Mouse (Mus musculus): ENCODE results near the gene Brf1.

DNA sequence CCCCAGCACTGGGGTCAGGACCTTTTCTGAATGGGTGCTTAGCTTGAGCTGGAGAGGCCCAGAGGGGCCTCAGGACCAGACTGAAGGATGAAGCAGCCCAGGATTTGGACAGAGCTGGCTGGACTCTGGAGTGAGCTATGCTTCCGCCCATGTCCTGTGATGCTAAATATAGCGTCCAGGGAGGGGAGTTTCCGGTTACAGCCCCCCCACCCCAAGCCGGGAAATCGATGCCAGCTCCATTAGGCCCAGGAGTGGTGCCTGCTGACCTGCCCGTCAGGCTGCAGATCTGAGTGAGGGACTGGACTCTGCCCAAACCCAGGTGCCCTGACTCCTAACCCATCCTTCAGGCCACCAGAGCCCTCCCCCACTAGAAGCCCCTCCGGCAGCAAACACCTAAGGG lies 67.9 kb downstream of the Brf1 start:
- TF ChIP-seq EP300 (IDR thresholded peaks at IDR 0.05; ENCODE audit: insufficient read depth, low read depth, low read length), result no peak
- TF ChIP-seq POLR2A (IDR thresholded peaks at IDR 0.05; ENCODE audit: insufficient read depth, low read length), result no peak
- TF ChIP-seq CTCF (IDR thresholded peaks at IDR 0.05; ENCODE audit: low read depth, low read length), result no peak
